Mouse (Mus musculus) liver, embryonic 13.5 days (tissue): ENCODE results near the gene Kcnn4. TPM values are rescaled to one million over a fixed set of nuclear protein-coding genes. Genes with fewer than 3 reads are reported as not detected.

Source experiments
- ATAC-seq: fragments of 200-750 bp; cut with Nextera tagmentation; 2 replicates; pipeline ENCODE4 v1.8.0; 2017; ENCODE audit warnings: low read depth, mild to moderate bottlenecking, moderate number of reproducible peaks, moderate library complexity
- DNase-seq: peaks from one replicate; pipeline ENCODE4 v3.0.0; 2022
- H3K27ac ChIP-seq: fragments of 300-500 bp; sonication (generic); 2 replicates; pipeline ENCODE4 v1.5.1; 2015; ENCODE audit warnings: moderate library complexity, mild to moderate bottlenecking, inconsistent platforms
- H3K27me3 ChIP-seq: fragments of 300-500 bp; sonication (generic); 2 replicates; pipeline ENCODE4 v1.6.1; 2015; ENCODE audit warnings: mild to moderate bottlenecking, inconsistent platforms
- H3K36me3 ChIP-seq: fragments of 300-500 bp; sonication (generic); 2 replicates; pipeline ENCODE4 v1.6.1; 2015; ENCODE audit warnings: mild to moderate bottlenecking, inconsistent platforms
- H3K4me1 ChIP-seq: fragments of 300-500 bp; sonication (generic); replicated peaks from 2 replicates; pipeline ENCODE4 v1.6.1; 2015; ENCODE audit warnings: inconsistent platforms
- H3K4me2 ChIP-seq: fragments of 300-500 bp; sonication (generic); 2 replicates; pipeline ENCODE4 v1.6.1; 2015; ENCODE audit warnings: inconsistent platforms, mild to moderate bottlenecking, moderate library complexity
- H3K4me3 ChIP-seq: fragments of 300-500 bp; sonication (generic); replicated peaks from 2 replicates; pipeline ENCODE4 v1.5.1; 2015; ENCODE audit warnings: mild to moderate bottlenecking, inconsistent platforms
- H3K9ac ChIP-seq: fragments of 300-500 bp; sonication (generic); 2 replicates; pipeline ENCODE4 v1.6.1; 2015; ENCODE audit warnings: mild to moderate bottlenecking, inconsistent platforms
- H3K9me3 ChIP-seq: fragments of 300-500 bp; sonication (generic); replicated peaks from 2 replicates; pipeline ENCODE4 v1.6.1; 2016; ENCODE audit warnings: inconsistent platforms
- WGBS: fragments of 180-500 bp; shearing (Covaris S2); methylation state at CpG from one replicate; pipeline ENCODE4 v1.1.7; 2015; ENCODE audit not compliant: insufficient replicate concordance; 5-methylcytosine and 5-hydroxymethylcytosine counted together
- microRNA-seq: library from miRNA; unstranded; fragments of <30 nt; microRNA quantifications from one replicate; pipeline ENCODE4, GENCODE M21; 2016
- polyA plus RNA-seq: library from polyadenylated mRNA; unstranded; fragments of >200 nt; fragmentation: Nextera tagmentation; extraction: Ambion mirVana; gene quantifications from 2 replicates; pipeline ENCODE4 v1.2.1, GENCODE M21; 2015

Gene Kcnn4
- polyA plus RNA-seq, 1 experiment from 2014 or later: 128 TPM

DNA sequence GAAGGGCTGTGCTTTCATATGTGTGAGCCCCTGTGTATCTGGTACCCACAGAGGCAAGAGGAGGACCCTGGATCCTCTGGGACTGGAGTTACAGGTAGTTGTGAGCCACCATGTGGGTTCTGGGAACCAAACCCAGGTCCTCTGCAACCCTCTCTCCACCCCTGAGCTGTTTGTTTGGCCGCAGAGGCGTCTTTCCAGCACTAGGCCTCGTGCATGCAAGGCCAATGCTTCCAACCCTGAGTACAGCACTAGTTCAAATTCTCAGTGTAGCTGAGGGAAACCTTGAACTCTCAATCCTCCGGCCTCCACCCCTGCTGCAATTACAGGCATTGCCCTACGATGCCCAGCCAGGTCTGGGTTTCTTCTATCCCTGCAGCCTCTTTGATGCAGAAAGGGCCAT is 58.7 kb downstream of the Kcnn4 start:
- WGBS: 81% methylated on average over 5 of the region's 5 CpGs
- Histone ChIP-seq H3K27ac (no peak overlapping the region), H3K27me3 (peaks cover 22% of the 10 kb centered on the region), H3K4me1 (no peaks in the 10 kb centered on the region; the same call in 1 of the 2 replicates), H3K4me2 (no peak overlapping the region), H3K36me3 (no peaks in the 10 kb centered on the region), H3K9ac (no peak overlapping the region), H3K4me3 (no peak overlapping the region), H3K9me3 (no peaks in the 10 kb centered on the region)
- DNase-seq (no peak), ATAC-seq (no peak)

DNA sequence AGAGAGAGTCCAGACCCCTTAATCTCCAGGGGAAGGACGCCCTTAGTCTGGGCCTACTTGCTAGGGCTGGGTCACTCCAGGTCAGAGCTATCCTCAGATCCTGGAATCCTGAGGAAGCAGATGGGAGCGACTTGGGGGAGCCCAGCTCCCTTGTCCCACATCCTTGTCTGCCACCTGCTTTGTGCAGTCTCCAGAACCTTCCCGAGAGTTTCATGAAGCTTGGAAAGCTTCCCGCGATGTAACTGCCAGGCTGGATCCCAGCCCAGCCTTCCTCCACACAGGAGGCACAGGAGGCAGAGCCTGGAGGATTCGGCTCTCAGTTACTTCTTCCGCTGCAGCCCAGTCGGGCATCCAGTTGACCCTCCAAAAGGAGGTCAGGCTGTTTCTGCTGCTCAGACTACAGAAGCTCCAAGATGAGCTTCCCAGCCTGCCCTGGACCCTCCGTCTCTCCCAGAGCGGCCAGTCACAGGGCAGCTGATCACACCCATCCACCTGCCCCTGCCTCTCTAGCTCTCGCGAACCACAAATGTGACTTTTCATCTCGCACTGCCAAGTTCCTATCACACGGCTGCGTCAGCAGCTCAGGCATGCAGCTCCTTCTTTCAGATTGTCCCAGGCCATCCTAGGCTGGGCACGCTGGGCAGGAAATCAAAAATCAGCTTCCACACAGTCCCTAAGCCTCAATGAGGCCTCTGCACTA is 59.5 kb downstream of the Kcnn4 start:
- Histone ChIP-seq H3K36me3 (no peaks in the 10 kb centered on the region), H3K9ac (no peak overlapping the region), H3K27me3 (peaks cover 29% of the 10 kb centered on the region), H3K27ac (no peak overlapping the region), H3K4me1 (no peaks in the 10 kb centered on the region; the same call in 1 of the 2 replicates), H3K4me2 (no peak overlapping the region), H3K9me3 (no peaks in the 10 kb centered on the region), H3K4me3 (no peak overlapping the region)
- ATAC-seq (no peak), DNase-seq (no peak)
- WGBS: 69% methylated on average over 16 of the region's 16 CpGs

DNA sequence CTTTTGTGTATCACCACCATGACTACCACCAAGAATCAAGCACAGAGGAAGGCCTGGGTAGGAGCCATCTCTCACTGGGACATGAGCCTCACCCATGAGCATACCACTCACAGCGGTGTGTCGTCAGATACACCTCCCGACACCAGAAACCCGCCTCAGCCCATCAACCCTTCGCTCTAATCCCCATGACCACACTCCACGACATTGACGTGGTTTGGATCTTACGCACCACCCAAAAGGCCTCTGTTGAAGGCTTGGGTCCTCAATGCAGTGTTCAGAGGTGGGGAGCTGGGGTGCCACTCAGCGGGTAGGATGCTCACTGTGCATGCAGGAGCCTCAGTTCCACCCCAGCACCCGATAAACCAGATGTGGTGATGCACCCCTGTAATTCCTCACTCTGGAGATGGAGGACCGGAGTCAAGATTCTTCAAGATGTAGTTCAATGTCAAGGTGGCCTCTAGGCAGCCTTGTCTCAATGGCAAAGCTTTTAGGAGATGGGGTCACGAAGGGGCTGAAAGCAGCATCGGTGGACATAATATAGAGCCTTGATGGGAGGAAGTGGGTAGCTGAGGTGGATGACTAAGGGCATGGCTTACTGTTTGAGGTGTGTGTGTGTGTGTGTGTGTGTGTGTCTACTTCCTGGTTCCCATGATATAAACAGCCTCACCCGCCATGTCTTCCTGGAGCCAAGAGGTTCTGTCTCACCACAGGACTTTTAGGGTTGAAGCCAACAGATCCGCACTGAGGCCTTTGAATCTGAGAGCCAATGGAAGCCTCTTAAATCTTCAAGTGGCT is 60.7 kb downstream of the Kcnn4 start:
- DNase-seq (no peak), ATAC-seq (no peak)
- H3K27ac ChIP-seq: no peak overlapping the region
- 75% methylated on average over 15 of the region's 15 CpGs for WGBS
- H3K9ac ChIP-seq: no peak overlapping the region
- no peaks in the 10 kb centered on the region for H3K4me1 ChIP-seq
- peaks cover 29% of the 10 kb centered on the region for H3K27me3 ChIP-seq
- H3K36me3 ChIP-seq: no peaks in the 10 kb centered on the region
- H3K9me3 ChIP-seq: no peaks in the 10 kb centered on the region
- no peak overlapping the region for H3K4me3 ChIP-seq
- H3K4me2 ChIP-seq: no peak overlapping the region

DNA sequence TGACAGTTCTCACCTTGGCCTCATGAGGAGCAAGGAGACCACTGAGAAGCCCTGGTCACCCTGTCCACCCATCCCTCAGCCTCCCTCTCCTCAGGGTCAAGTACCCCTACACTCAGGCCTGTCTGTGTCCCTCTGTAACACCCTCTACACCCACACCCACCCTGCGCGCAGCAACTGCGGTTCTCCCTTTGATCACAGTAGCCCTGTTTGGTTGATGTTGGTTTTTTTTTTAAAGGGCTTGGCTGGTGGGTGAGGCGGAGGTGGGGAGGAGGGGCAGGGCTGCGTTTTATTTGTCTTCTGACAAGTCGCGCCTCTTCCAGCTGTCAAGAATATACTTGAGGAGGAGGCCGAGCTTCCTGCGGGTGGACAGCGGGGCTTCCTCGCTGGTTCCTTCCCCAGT is 61.6 kb downstream of the Kcnn4 start:
- DNase-seq (no peak), ATAC-seq (no peak)
- Histone ChIP-seq H3K27me3 (peaks cover 29% of the 10 kb centered on the region), H3K27ac (no peak overlapping the region), H3K4me2 (no peak overlapping the region), H3K4me1 (no peaks in the 10 kb centered on the region), H3K36me3 (no peaks in the 10 kb centered on the region), H3K9ac (no peak overlapping the region), H3K4me3 (no peak overlapping the region), H3K9me3 (no peaks in the 10 kb centered on the region)
- 38% methylated on average over 11 of the region's 11 CpGs for WGBS

DNA sequence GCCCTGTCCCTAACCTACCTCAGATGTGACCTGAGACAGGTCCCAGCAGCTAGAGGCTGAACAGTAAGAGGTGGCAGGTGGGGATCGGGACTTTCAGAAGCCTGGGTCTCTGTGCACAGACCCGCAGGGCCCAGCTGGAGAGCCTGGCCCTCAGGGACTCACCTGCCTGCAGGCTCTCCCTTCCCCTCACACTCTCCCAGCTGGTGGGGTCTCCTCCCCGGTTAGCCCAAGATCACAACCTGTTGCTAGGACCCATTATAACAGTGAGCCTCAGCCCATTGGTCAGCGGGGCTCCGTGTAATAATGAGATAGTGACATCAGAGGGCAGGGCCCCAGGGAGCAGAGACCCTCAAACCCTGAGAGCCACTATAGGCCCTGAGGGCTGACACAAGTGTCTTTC is 65.2 kb downstream of the Kcnn4 start:
- Histone ChIP-seq H3K27ac (no peak overlapping the region), H3K9me3 (no peaks in the 10 kb centered on the region), H3K4me3 (no peak overlapping the region), H3K4me1 (no peaks in the 10 kb centered on the region), H3K27me3 (peaks cover 29% of the 10 kb centered on the region), H3K9ac (no peak overlapping the region), H3K4me2 (no peak overlapping the region), H3K36me3 (no peaks in the 10 kb centered on the region)
- WGBS: 63% methylated on average over 5 of the region's 5 CpGs
- no peak for DNase-seq
- ATAC-seq: no peak

Small RNAs within 50 kb of the gene (microRNA-seq; reads per million reads assigned to microRNA genes)
- not detected for gene Gm27592

Other genes starting within 250 kb of the Kcnn4 start
- gene Zfp235, start 236.1 kb upstream of the Kcnn4 start, polyA plus RNA-seq: 3.8 and 4.6 TPM in 2 replicates
- 0.61 and 0.94 TPM in 2 replicates for gene Zfp114, start 195.2 kb upstream of the Kcnn4 start, polyA plus RNA-seq
- gene Zfp111, start 158.8 kb upstream of the Kcnn4 start, polyA plus RNA-seq: 1.4 and 2.5 TPM in 2 replicates
- gene Zfp109, start 132.7 kb upstream of the Kcnn4 start, polyA plus RNA-seq: 1.3 and 2.3 TPM in 2 replicates
- gene Zfp108, start 115.5 kb upstream of the Kcnn4 start, polyA plus RNA-seq: 0.40 and 0.49 TPM in 2 replicates
- gene Zfp93, start 99.8 kb upstream of the Kcnn4 start, polyA plus RNA-seq: 0.97 and 1.2 TPM in 2 replicates
- gene Zfp61, start 69.0 kb upstream of the Kcnn4 start, polyA plus RNA-seq: 3.4 and 5.1 TPM in 2 replicates
- gene Zfp94, start 53.6 kb upstream of the Kcnn4 start, polyA plus RNA-seq: 2.5 and 2.6 TPM in 2 replicates
- gene Tescl, start 36.3 kb upstream of the Kcnn4 start, polyA plus RNA-seq: not detected in 2 replicates
- not detected in 2 replicates for gene Lypd5, start 21.1 kb upstream of the Kcnn4 start, polyA plus RNA-seq
- gene Smg9, start 29.4 kb downstream of the Kcnn4 start, polyA plus RNA-seq: 15.2 and 16.5 TPM in 2 replicates
- gene Irgc1, start 82.0 kb downstream of the Kcnn4 start, polyA plus RNA-seq: not detected in 2 replicates
- gene Plaur, start 92.2 kb downstream of the Kcnn4 start, polyA plus RNA-seq: 1.9 and 2.3 TPM in 2 replicates
- 0.20 and 0.22 TPM in 2 replicates for gene Cadm4, start 111.8 kb downstream of the Kcnn4 start, polyA plus RNA-seq
- gene Zfp428, start 136.7 kb downstream of the Kcnn4 start, polyA plus RNA-seq: 7.0 and 8.3 TPM in 2 replicates
- not detected in 2 replicates for gene AC161166.1, start 142.2 kb downstream of the Kcnn4 start, polyA plus RNA-seq
- 0.99 and 1.4 TPM in 2 replicates for gene Irgq, start 160.4 kb downstream of the Kcnn4 start, polyA plus RNA-seq
- gene Pinlyp, start 175.9 kb downstream of the Kcnn4 start, polyA plus RNA-seq: not detected in 2 replicates
- gene Xrcc1, start 176.0 kb downstream of the Kcnn4 start, polyA plus RNA-seq: 48.3 and 51.6 TPM in 2 replicates
- 19.9 and 21.5 TPM in 2 replicates for gene Ethe1, start 217.3 kb downstream of the Kcnn4 start, polyA plus RNA-seq
- 0.31 and 0.34 TPM in 2 replicates for gene Zfp575, start 217.4 kb downstream of the Kcnn4 start, polyA plus RNA-seq
- gene Phldb3, start 240.5 kb downstream of the Kcnn4 start, polyA plus RNA-seq: 0.08 and 0.09 TPM in 2 replicates